Mouse (Mus musculus) urinary bladder, postnatal 10 days (tissue): ENCODE data around the gene Ndrg4.
"Not testable (repeated sequence)": the region's sequence is repeated elsewhere in the genome, so short reads cannot be mapped to it uniquely, and the experiment has no call there.

ENCODE experiments used
- DNase-seq: peaks from one replicate; pipeline ENCODE4 v3.0.0; 2022; ENCODE audit warnings: low spot score

The Ndrg4 gene

GRCm38 (mm10) chr8:95676631-95677030 lies at the start of gene Ndrg4:
Ndrg4 (plus strand) TSS chr8:95676980.
- DNase-seq: no peak

- DNase-seq: no peak
Observed at GRCm38 (mm10) chr8:95632840-95633239, 43.9 kb upstream of the Ndrg4 start.

GRCm38 (mm10) chr8:95633262-95634062 lies 43.3 kb upstream of the Ndrg4 start, which contains the start of gene Gins3:
Gins3 (plus strand) TSS chr8:95633453.
- DNase-seq: peak; percentile 72

- DNase-seq: no peak
Observed at GRCm38 (mm10) chr8:95634063-95634340, 42.8 kb upstream of the Ndrg4 start.

- DNase-seq: no peak
Observed at GRCm38 (mm10) chr8:95644942-95645341, 31.8 kb upstream of the Ndrg4 start.

GRCm38 (mm10) chr8:95648251-95648650 lies 28.5 kb upstream of the Ndrg4 start:
- DNase-seq: no peak

- DNase-seq: no peak
Observed at GRCm38 (mm10) chr8:95653351-95653750, 23.4 kb upstream of the Ndrg4 start.

- no peak for DNase-seq
Observed at GRCm38 (mm10) chr8:95655831-95656230, 20.9 kb upstream of the Ndrg4 start.

- no peak for DNase-seq
Observed at GRCm38 (mm10) chr8:95656316-95657002, 20.3 kb upstream of the Ndrg4 start.

GRCm38 (mm10) chr8:95657523-95657922 lies 19.3 kb upstream of the Ndrg4 start:
- DNase-seq: no peak

GRCm38 (mm10) chr8:95660334-95660882 lies 16.4 kb upstream of the Ndrg4 start:
- no peak for DNase-seq

- DNase-seq: no peak
Observed at GRCm38 (mm10) chr8:95661085-95661484, 15.7 kb upstream of the Ndrg4 start.

GRCm38 (mm10) chr8:95661575-95661974 lies 15.2 kb upstream of the Ndrg4 start:
- no peak for DNase-seq

GRCm38 (mm10) chr8:95662885-95663598 lies 13.7 kb upstream of the Ndrg4 start:
- DNase-seq: no peak

- no peak for DNase-seq
Observed at GRCm38 (mm10) chr8:95663599-95663949, 13.2 kb upstream of the Ndrg4 start.

GRCm38 (mm10) chr8:95665813-95666452 lies 10.8 kb upstream of the Ndrg4 start:
- DNase-seq: not testable (repeated sequence)

GRCm38 (mm10) chr8:95668163-95668958 lies 8.4 kb upstream of the Ndrg4 start:
- DNase-seq: no peak

GRCm38 (mm10) chr8:95669967-95670366 lies 6.8 kb upstream of the Ndrg4 start:
- no peak for DNase-seq

GRCm38 (mm10) chr8:95671861-95672260 lies 4.9 kb upstream of the Ndrg4 start:
- no peak for DNase-seq

- DNase-seq: no peak
Observed at GRCm38 (mm10) chr8:95672811-95673210, 4.0 kb upstream of the Ndrg4 start.

GRCm38 (mm10) chr8:95677591-95678023 lies 827 bp downstream of the Ndrg4 start:
- DNase-seq: no peak
